Mouse (Mus musculus) midbrain, embryonic 13.5 days (tissue): ENCODE results near the gene Zcchc17. TPM values are rescaled to one million over a fixed set of nuclear protein-coding genes. Genes with fewer than 3 reads are reported as not detected.
A peak's percentile ranks its signal among the peaks of the same experiment; 100 is the strongest.

Experiments
- ATAC-seq: fragments of 200-750 bp; cut with Nextera tagmentation; 2 replicates; pipeline ENCODE4 v1.8.0; 2017; ENCODE audit warnings: mild to moderate bottlenecking, moderate TSS enrichment, moderate library complexity
- H3K27ac ChIP-seq: fragments of 300-500 bp; sonication (generic); 2 replicates; pipeline ENCODE4 v1.5.1; 2015; ENCODE audit warnings: inconsistent platforms, mild to moderate bottlenecking, moderate library complexity
- H3K27me3 ChIP-seq: fragments of 300-500 bp; sonication (generic); 2 replicates; pipeline ENCODE4 v1.6.1; 2015; ENCODE audit warnings: mild to moderate bottlenecking, inconsistent platforms
- H3K36me3 ChIP-seq: fragments of 300-500 bp; sonication (generic); 2 replicates; pipeline ENCODE4 v1.6.1; 2015; ENCODE audit warnings: mild to moderate bottlenecking, inconsistent platforms
- H3K4me1 ChIP-seq: fragments of 300-500 bp; sonication (generic); replicated peaks from 2 replicates; pipeline ENCODE4 v1.6.1; 2015; ENCODE audit warnings: inconsistent platforms
- H3K4me2 ChIP-seq: fragments of 300-500 bp; sonication (generic); replicated peaks from 2 replicates; pipeline ENCODE4 v1.6.1; 2015; ENCODE audit warnings: moderate library complexity, mild to moderate bottlenecking, inconsistent platforms
- H3K4me3 ChIP-seq: fragments of 300-500 bp; sonication (generic); replicated peaks from 2 replicates; pipeline ENCODE4 v1.5.1; 2015; ENCODE audit warnings: mild to moderate bottlenecking, inconsistent platforms
- H3K9ac ChIP-seq: fragments of 300-500 bp; sonication (generic); replicated peaks from 2 replicates; pipeline ENCODE4 v1.6.1; 2015; ENCODE audit warnings: mild to moderate bottlenecking, inconsistent platforms
- H3K9me3 ChIP-seq: fragments of 300-500 bp; sonication (generic); 2 replicates; pipeline ENCODE4 v1.6.1; 2016; ENCODE audit warnings: mild to moderate bottlenecking, inconsistent platforms
- WGBS: fragments of 180-500 bp; shearing (Covaris S2); methylation state at CpG from one replicate; pipeline ENCODE4 v1.1.7; 2015; 5-methylcytosine and 5-hydroxymethylcytosine counted together
- polyA plus RNA-seq: library from polyadenylated mRNA; unstranded; fragments of >200 nt; fragmentation: Nextera tagmentation; extraction: Ambion mirVana; gene quantifications from 2 replicates; pipeline ENCODE4 v1.2.1, GENCODE M21; 2015

Zcchc17 gene
- polyA plus RNA-seq, 1 experiment from 2014 or later = 84.6 TPM

DNA sequence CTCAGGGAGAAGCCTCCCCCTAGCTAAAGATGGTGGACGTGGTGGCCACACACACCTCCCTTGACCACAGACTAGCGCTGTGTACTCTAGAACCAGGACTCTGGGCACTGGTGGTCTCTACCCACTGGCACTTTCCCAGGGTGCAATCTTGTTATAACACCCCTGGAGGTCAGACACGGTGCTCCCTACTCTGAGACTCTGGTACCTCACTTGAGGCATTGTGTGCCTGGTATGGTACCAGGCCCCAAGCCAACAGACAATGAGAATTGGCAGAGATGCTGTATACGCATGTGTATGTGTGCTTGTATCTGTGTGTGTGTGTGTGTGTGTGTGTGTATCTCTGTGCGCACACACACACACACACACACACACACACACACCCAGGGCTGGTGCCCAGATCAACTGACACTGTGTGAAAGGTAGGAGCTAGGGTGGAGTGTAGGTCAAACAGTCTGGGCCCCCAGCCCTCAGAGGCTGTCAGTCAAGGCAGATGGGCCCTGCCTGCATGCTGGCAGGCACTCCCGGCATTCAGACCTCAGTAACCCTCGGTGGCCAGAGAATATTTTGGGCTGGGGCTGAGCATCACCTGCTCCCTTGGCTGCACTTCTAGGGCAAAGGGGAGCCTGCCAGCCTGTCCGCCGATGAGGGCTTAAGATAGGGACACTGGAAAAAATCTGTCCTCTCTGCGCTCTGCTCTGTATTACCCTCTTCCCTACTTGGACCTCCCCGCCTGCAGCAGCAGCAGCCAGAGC is 60.7 kb downstream of the Zcchc17 start:
- Histone ChIP-seq H3K36me3 (no peaks in the 10 kb centered on the region), H3K4me2 (no peak overlapping the region), H3K27ac (no peak overlapping the region), H3K9me3 (no peaks in the 10 kb centered on the region), H3K27me3 (no peaks in the 10 kb centered on the region), H3K4me3 (no peak overlapping the region), H3K9ac (no peak overlapping the region), H3K4me1 (no peaks in the 10 kb centered on the region)
- WGBS = 80% methylated on average over 11 of the region's 11 CpGs
- no peak for ATAC-seq

DNA sequence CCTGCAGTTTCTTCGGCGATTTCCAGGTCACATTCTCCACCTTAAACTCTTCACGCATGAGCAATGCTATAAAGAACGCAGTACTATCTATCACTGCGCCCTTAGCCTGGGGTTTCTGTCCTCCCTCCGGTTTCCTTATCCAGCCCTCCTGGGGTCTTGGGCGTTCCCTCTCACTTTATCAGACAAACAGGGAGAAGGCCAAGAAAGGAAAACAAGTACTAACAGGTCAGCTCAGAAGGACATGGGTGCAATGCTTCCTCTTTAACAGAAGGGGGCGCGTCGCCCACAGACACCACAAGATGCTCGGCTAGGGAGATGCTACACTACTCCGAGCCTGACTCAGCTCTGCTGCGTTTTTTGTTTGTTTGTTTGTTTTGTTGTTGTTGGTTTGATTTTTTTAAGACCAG is 62.6 kb downstream of the Zcchc17 start:
- 20% methylated on average over 13 of the region's 13 CpGs for WGBS
- no peak for ATAC-seq

DNA sequence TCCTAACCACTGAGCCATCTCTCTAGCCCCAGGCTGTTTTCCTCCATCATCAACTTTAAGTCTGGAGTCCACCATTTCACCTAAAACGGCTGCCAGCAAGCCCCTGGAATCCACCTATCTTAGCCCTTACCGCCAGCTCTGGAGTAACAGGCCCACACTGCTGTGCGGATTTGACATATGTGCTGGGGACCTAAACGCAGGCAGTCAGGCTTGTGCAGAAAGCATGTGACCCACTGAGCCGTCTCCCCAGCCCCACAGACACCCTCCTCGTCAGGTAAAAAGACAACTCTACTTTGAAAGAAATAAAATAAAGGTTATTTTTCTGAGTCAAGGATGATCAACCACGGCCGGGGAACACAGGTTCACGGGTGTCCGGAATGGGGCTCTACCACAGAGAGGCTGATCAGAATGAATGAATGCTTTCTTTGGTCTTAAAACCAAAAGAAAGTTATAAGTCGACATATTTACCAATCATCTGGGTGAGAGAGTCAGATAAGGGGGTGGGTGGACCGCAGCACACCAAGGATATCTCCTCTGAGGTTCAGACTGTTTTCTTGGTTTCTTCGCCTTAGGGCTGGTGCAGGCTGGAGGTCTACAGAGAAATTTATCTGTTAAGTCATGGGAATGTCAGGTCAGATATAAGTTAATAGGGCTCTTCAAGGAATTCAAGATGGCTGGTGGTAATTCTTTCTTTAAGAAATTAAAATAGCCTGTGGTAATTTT is 63.3 kb downstream of the Zcchc17 start:
- no peaks in the 10 kb centered on the region for H3K4me1 ChIP-seq
- no peak overlapping the region for H3K4me3 ChIP-seq
- 87% methylated on average over 13 of the region's 13 CpGs for WGBS
- H3K9me3 ChIP-seq = no peaks in the 10 kb centered on the region
- ATAC-seq = no peak
- H3K27me3 ChIP-seq = no peaks in the 10 kb centered on the region
- no peaks in the 10 kb centered on the region for H3K36me3 ChIP-seq
- no peak overlapping the region for H3K9ac ChIP-seq
- no peak overlapping the region for H3K27ac ChIP-seq
- no peak overlapping the region for H3K4me2 ChIP-seq

More for the DNA sequence above, 62.6 kb downstream of the Zcchc17 start:
- H3K4me3 ChIP-seq = no peak overlapping the region
- H3K27me3 ChIP-seq = no peaks in the 10 kb centered on the region
- no peak overlapping the region for H3K4me2 ChIP-seq
- no peaks in the 10 kb centered on the region for H3K4me1 ChIP-seq
- no peak overlapping the region for H3K27ac ChIP-seq
- no peaks in the 10 kb centered on the region for H3K36me3 ChIP-seq
- no peak overlapping the region for H3K9ac ChIP-seq
- H3K9me3 ChIP-seq = no peaks in the 10 kb centered on the region

DNA sequence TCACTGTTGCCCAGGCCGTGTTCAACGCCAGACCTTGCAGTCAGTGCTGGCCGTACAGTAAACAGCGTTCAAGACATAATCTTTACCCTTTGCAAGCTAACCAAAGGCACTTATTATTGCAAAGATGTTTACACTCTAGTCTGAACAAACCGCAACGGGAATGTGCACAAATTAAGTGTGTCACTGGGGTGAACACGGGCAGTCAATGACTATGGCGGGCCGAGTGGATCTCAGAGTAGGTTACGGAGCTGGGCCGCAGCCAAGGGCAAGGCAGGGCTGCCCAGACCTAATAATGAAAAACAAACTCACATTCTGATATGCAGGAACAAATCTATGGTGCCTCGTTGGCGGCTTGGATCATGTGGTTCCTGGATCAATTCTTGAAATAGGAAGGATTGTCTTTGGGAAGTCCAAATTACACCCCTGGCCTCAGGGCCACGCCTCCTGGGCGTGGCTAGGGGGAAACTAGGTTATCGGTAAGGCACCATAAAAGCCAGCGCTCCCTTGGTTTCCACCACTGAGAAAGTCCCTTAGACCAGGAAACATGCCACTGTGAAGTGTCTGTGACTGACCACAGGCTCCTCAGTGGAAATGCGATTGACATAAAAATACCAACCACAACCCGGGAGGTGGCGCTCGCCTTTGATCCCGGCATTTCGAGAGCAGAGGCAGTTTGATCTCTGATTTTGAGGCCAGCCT is 64.5 kb downstream of the Zcchc17 start:
- no peak overlapping the region for H3K4me2 ChIP-seq
- no peaks in the 10 kb centered on the region for H3K27me3 ChIP-seq
- no peak overlapping the region for H3K27ac ChIP-seq
- no peak overlapping the region for H3K9ac ChIP-seq
- no peak overlapping the region for H3K4me3 ChIP-seq
- ATAC-seq = no peak
- no peaks in the 10 kb centered on the region for H3K36me3 ChIP-seq
- 57% methylated on average over 23 of the region's 23 CpGs for WGBS
- no peaks in the 10 kb centered on the region for H3K9me3 ChIP-seq
- no peaks in the 10 kb centered on the region for H3K4me1 ChIP-seq

DNA sequence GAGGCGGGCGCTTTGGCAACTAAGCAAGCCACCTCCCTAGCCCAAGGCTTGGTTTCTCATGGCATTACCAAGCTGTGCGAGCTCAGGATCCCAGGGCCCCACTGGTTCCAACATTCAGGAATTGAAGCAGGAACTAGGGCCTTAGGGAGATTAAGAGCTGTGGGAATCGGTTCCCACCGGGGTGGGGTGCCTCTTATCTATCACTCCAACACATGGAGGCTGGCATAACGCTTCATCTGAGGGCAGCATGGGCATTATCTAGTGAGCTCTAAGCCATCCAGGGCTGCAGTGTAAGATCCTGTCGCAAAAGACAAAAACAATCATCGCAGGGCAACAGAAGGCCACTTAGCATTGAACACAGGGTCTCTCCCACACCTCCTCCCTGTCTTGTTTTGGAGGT is 65.2 kb downstream of the Zcchc17 start:
- no peak for ATAC-seq

DNA sequence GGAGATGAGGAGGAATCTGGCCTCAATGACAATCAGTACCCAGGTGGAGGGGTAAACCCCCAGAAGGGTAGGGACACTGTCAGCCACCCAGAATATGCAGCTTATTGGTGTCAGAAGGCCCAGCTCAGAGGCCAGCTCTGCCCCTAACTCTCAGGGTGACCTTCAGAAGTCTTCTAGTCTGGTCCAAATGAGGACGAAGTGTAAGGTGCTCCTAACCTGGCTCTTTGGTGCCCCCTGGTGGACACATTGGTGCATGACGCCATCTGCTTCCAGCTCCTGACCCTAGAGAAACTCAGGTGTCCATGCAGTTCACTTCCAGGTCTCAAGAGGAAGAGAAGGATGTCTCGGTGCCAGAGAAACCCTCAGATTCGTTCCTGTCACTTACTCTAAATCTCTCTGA is 67.5 kb downstream of the Zcchc17 start:
- H3K9ac ChIP-seq = no peak overlapping the region
- H3K36me3 ChIP-seq = no peaks in the 10 kb centered on the region
- H3K4me3 ChIP-seq = no peak overlapping the region
- no peak overlapping the region for H3K4me2 ChIP-seq
- WGBS = 5% methylated on average over 4 of the region's 4 CpGs
- no peaks in the 10 kb centered on the region for H3K4me1 ChIP-seq
- no peaks in the 10 kb centered on the region for H3K27me3 ChIP-seq
- no peaks in the 10 kb centered on the region for H3K9me3 ChIP-seq
- H3K27ac ChIP-seq = no peak overlapping the region
- peak; percentile 70 for ATAC-seq

More for the DNA sequence above, 65.2 kb downstream of the Zcchc17 start:
- Histone ChIP-seq H3K4me3 (no peak overlapping the region), H3K36me3 (no peaks in the 10 kb centered on the region), H3K4me1 (no peaks in the 10 kb centered on the region), H3K27ac (no peak overlapping the region), H3K9me3 (no peaks in the 10 kb centered on the region), H3K4me2 (no peak overlapping the region), H3K27me3 (no peaks in the 10 kb centered on the region), H3K9ac (no peak overlapping the region)
- WGBS = 86% methylated on average over 8 of the region's 8 CpGs

GRCm38 (mm10) chr4:130289824-130290223 is 69.9 kb downstream of the Zcchc17 start:
- no peaks in the 10 kb centered on the region for H3K9me3 ChIP-seq
- H3K9ac ChIP-seq = no peak overlapping the region
- H3K4me3 ChIP-seq = no peak overlapping the region
- ATAC-seq = no peak
- H3K27me3 ChIP-seq = no peaks in the 10 kb centered on the region
- no peaks in the 10 kb centered on the region for H3K36me3 ChIP-seq
- no peak overlapping the region for H3K4me2 ChIP-seq
- no peaks in the 10 kb centered on the region for H3K4me1 ChIP-seq
- WGBS = 80% methylated on average over 3 of the region's 3 CpGs
- H3K27ac ChIP-seq = no peak overlapping the region

DNA sequence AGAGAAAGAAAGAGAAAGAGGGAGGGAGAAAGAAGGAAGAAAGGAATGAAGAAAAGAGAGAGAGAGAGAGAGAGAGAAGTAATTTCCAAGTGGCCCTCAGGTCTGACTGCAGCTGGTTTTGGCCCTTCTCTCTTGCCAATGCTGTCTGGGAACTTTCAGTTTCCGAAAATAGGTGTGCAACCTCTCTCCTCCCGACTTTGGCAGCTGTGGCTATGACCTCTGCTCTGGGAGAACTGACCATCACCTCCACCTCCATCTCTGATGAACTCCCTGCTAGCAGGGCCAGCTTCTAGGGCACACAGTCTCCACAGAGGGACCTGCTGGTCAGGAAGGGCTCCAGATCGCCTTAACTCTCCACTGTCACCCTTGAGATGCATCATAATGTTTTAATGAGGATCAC is 73.2 kb downstream of the Zcchc17 start:
- 67% methylated on average over 3 of the region's 3 CpGs for WGBS
- Histone ChIP-seq H3K36me3 (no peaks in the 10 kb centered on the region), H3K9ac (no peak overlapping the region), H3K4me1 (no peaks in the 10 kb centered on the region), H3K9me3 (no peaks in the 10 kb centered on the region), H3K27ac (no peak overlapping the region), H3K4me2 (no peak overlapping the region), H3K4me3 (no peak overlapping the region), H3K27me3 (no peaks in the 10 kb centered on the region)
- ATAC-seq = no peak

DNA sequence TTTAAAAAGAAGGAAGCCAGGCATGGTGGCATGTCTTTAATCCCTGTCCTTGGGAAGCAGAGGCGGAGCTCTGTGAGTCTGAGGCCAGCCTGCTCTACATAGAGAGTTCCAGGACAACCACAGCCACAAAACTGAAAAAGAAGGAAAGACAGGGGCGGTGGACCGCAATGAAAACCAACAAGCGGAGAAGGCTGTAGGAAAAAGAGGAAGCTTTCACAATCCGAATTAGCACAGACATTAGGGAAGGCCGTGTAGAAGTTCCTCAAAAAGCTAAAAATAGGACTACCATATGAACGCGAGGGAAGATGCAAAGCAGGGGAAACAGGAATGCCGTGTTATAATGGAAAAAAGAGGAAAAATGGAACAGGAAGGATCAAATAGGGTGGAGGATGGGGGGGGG is 75.9 kb downstream of the Zcchc17 start:
- no peak overlapping the region for H3K9ac ChIP-seq
- no peak overlapping the region for H3K4me2 ChIP-seq
- no peaks in the 10 kb centered on the region for H3K4me1 ChIP-seq
- no peak overlapping the region for H3K4me3 ChIP-seq
- no peak for ATAC-seq
- H3K27me3 ChIP-seq = no peaks in the 10 kb centered on the region
- no peaks in the 10 kb centered on the region for H3K9me3 ChIP-seq
- no peaks in the 10 kb centered on the region for H3K36me3 ChIP-seq
- 85% methylated on average over 9 of the region's 9 CpGs for WGBS
- H3K27ac ChIP-seq = no peak overlapping the region

DNA sequence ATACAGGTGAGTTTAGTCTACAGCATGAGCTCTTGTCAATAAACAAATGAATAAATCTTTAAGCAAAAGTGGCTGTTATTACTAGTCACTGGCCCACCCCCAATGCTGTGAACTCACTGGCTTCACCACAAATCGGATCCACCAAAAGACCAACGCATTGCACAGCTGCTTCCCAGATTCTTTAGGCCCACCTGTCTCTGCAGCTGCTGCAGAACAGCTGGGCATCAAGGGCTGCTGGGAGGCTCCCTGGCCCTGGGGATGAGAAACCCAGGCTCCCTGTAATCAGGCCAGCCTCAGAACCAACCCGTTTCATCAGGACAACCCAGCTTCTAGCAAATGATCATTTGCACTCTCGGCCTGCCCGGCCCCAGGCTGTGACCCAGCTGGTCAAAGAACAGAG is 76.9 kb downstream of the Zcchc17 start:
- no peak overlapping the region for H3K4me3 ChIP-seq
- no peak overlapping the region for H3K9ac ChIP-seq
- ATAC-seq = no peak
- no peaks in the 10 kb centered on the region for H3K4me1 ChIP-seq
- WGBS = 77% methylated on average over 5 of the region's 5 CpGs
- no peaks in the 10 kb centered on the region for H3K27me3 ChIP-seq
- H3K4me2 ChIP-seq = no peak overlapping the region
- H3K9me3 ChIP-seq = no peaks in the 10 kb centered on the region
- H3K36me3 ChIP-seq = no peaks in the 10 kb centered on the region
- H3K27ac ChIP-seq = no peak overlapping the region

- Histone ChIP-seq H3K4me3 (no peak within 1 kb of the TSS), H3K9me3 (no peaks in the 10 kb centered on the region), H3K4me1 (peaks cover 16% of the 10 kb centered on the region), H3K27me3 (no peaks in the 10 kb centered on the region), H3K36me3 (no peaks in the 10 kb centered on the region), H3K4me2 (no peak within 1 kb of the TSS), H3K27ac (no peak within 1 kb of the TSS), H3K9ac (no peak within 1 kb of the TSS)
- 71% methylated on average over 2 of the region's 2 CpGs for WGBS
- ATAC-seq = no peak
Measured at GRCm38 (mm10) chr4:130279105-130279504, 80.6 kb downstream of the Zcchc17 start, which contains the start of gene Serinc2. TSS of gene Serinc2 (minus strand) at chr4:130279205.

DNA sequence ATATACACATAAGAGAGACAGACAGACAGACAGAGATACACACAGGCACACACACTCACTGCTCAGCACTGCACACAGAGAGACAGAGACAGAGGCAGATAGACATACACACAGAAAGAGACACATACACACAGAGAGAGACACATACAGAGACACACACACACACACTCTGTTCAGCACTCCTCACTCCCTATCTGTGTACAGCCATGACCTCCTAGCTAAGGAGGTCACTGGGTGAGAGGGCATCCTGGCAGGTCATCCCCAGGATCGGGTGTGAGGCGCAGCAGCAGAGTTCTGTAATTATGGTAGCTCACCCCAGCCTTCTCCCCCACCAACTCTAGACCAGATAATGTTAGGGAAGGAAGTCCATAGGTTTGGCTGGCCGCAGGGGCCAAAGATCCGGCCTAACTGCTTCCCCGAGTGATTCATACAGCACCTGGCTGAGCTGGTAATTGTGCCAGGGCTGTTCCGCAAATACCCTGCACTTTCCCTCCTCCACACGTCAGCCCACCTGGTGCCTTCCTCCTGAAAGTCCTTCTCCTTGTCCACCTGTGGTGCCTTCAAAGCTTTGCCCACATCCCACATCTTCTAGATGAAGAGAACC is 83.1 kb downstream of the Zcchc17 start:
- Histone ChIP-seq H3K9ac (no peak overlapping the region), H3K27ac (no peak overlapping the region; the same call in 1 of the 2 replicates), H3K9me3 (no peaks in the 10 kb centered on the region), H3K4me2 (0 out of 2 replicates have a peak overlapping the region, but pooled peaks have one; percentile 1), H3K36me3 (no peaks in the 10 kb centered on the region), H3K27me3 (no peaks in the 10 kb centered on the region), H3K4me3 (no peak overlapping the region), H3K4me1 (peaks cover 36% of the 10 kb centered on the region)
- WGBS = 76% methylated on average over 7 of the region's 7 CpGs
- no peak for ATAC-seq
